Mouse (Mus musculus) left cerebral cortex, postnatal 10 days (tissue): ENCODE measurements at regions not wholly inside any gene's neighbourhood (a gene's known extent, or its start where the extent isn't known, plus 50 kb on each side); places are given as distances from the start of the nearest gene placed in this dataset.

Experiments
- DNase-seq, 2 experiments: peaks; one replicate each; pipeline ENCODE4 v3.0.0; 2021 to 2022; ENCODE audit warnings: low spot score in 2 of 2, mixed read lengths in 1 of 2; ENCODE audit errors: extremely low spot score in 1 of 2
- intact Hi-C: fragments of 180-260 bp; cut with DNase I; formaldehyde crosslinking; loops from one replicate; pipeline ENCODE4 v1.15.1; 2025

DNA sequence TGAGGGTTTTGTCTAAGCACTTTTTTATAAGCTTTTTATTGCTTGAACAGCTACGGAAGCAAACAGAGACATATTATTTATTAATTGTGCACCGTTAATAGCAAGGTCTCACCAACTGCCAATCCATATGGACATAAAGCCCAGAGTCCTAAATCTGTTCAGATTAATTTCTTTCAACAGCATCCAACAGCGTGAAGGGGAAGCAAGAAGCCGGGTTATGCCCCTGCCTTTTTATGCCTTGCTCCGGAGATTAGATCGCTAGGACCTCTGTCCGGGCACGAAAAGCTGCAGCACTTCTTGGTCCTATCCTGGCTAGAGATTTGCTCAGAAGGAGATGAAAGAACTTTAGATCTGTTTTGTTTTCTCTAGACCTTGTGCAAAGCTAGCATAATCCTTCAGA, 289.6 kb upstream of the Epha7 start:
- intact Hi-C loops, result no loop called here
- no peak for DNase-seq

DNA sequence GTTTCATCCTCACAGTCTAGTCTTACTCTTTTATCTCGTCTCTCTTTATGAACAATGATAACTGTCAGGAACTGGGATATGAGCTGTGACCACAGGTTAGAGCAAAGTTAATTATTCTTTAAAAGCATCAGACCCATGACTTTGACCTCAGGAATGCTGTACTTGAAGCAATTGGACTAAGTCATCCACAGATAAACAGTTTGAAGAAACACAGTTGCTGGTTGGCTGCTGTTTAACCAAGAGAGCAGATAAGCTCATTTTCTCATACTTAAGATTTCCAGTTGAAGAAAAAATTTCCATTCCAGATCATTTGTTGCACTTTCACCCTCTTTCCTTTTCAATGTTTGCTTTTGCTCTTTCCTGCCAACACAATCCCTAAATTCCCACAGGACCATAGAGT, 270.7 kb upstream of the Epha7 start:
- no peak for DNase-seq
- intact Hi-C loops, result no loop called here

DNA sequence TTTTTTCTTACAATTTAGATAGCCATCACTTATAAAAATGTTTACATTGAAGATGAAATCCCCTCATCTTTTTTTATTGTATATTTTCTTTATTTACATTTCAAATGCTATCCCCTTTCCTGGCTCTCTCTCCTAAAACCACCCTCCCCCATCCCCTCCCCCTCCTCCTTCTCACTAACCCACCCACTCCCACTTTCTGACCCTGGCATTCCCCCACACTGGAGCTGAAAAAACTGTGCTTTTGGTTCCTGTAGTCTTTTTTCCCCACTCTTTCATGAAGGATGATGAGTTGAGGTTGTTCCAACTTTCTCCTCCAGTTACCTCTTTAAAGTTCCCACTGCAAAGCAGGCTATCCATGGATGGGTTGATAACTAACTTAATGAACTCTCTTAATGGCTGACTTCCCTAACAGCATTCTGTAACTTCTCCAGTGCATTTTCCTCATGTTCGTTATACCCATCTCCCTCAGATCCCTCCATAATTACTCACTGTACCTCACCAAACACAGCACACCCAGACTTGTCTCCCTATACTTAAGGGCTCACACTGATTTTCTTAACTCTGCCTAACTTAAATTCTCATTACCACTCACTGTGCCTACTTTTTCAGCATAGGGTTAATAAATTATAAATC, 270.1 kb upstream of the Epha7 start:
- intact Hi-C loops, result no loop called here
- DNase-seq, result no peak

DNA sequence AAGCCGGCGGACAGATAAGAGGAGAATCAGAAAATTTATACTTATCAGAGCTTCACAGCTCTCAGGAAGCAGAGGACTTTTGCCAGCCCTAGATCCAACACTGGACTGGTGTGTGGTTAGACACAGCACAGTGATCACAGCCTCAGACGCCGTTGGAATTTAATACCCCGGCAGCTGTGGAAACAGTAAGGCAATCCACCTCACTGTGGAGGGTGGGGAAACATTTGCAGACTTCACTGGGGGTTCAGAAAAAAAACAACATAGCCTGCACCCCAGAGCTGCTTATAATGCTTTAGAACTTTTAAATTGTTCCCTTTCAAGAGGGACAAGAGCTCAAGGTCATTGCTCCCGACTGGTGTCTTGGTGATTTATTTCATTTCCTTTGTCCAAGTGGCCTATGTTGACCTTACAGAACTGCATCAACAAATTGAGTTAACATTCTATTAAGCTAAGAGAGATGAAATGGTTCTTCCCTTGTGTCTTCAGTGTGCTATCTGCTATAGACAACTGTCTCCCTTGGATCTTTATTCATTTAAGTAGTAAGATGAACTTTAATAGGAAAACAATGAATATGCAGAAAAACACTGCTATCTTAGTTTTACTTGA, 264.6 kb upstream of the Epha7 start:
- peak in 1 of 2 experiments; percentile 26 for DNase-seq
- intact Hi-C loops, result no loop called here

DNA sequence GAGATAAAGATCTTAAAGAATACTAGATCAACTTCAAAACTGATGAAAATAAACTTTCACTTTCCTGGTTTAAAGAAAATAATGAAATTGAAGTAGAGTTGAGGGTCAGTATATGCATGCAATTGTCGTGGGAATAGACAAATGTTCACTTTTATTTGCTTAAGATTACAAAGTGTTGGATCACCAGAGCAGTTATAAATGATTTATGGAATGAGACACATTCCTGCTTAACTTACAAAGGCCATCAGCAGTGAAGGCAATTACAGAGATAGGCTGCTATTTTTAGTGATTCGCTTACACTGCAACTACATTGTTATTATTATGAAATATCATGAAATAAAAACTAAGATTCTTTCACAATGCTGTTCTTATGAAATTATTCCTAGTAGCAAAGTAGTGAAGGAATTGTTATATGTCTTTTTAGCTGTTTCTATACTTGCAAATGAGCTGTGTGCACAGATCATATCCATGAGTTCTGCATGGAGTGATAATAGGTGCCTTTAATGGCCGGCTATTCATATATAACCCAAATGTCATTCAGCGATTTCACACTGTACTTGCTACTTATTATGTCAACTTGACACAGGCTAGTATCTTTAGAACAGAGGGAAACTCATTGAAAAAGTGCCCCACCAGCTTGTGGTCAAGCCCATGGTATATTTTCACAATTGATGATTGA, 241.7 kb upstream of the Epha7 start:
- DNase-seq, result no peak
- intact Hi-C loops, result no loop called here

DNA sequence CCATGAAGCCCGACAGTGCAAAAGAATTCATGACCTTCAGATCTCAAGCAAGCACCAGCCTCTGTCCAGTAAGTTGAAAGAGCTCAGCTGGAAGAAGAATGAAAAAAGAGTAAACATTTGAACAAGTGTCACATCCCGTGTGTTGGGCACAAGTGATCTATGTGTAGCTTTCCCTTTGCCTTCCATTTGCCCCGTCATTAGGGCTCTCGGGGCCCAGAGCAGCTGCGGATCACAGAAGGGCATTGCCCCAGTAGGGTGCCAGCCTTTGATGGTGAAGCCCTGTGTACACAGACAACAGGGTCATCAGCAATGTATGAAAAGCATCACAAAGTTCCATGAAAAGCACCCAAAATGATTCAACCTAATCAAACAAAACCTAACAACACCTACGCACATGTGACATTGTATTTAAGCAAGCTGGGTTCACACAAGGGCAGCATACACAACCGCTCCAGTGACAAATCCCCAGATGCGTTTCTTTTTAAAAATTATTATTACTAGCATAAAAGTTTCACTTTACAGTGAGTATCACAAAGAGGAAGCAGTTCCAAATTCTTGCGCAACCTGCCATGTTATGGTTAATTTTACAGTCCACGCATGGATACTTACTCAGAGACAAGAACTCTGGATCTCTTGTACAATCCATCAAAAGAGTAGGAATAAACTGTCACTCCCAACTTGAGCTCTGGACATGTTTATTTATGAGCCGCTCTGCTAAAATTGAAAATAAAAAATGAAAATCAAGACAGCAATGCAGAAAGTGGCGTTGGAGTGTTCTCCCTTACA, 224.0 kb upstream of the Epha7 start:
- DNase-seq, result no peak
- intact Hi-C loops, result no loop called here
